Mouse (Mus musculus) right cerebral cortex, postnatal 4 days (tissue): ENCODE measurements at regions not wholly inside any gene's neighbourhood (a gene's known extent, or its start where the extent isn't known, plus 50 kb on each side); places are given as distances from the start of the nearest gene placed in this dataset.
"Not testable (repeated sequence)": the region's sequence is repeated elsewhere in the genome, so short reads cannot be mapped to it uniquely, and the experiment has no call there.

Experiments
- DNase-seq: peaks from one replicate; pipeline ENCODE4 v3.0.0-alpha.2; 2022

DNA sequence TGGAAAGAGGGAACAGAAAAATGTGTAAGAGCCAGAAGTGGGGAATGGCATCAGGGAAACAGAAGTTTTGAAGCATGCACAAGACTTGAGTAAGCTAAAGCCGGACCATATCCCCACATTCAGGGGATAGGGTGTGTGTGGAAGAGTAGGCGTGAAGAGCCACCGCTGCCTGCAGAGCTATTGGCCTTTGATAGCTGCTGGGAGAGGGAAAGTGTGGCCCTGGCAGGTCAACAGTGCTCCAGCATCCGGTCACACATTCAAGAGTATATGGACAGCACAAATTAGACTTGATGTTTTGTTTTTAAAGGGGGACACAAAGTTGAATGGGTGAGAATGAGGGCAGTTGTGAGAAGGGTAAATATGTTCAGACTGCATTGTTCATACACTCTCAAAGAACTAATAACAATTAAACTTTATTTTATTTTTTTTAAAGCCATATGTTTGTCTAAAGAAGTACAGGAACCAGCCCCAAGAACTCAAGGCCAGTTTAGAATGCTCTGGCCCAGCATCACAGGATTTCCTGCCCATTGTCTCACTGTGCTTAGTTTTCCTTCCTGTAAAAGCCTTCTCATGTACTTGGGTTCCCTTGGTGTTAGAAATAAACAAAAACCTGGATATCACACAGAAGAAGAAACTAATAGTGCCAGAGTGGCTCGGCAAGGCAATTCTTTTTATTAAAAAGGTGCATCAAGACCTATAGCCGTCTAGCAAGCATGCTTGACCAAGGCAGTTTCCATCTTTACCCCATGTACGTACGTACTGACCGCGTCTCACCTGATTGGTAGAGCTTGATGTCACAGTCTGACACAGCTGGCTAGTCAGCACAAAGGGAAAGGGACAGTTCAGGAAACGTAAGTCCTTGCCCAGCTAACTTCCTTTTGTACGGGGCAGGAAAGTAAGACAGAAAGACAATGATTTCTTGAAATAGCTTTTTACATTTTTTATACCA is 144.6 kb upstream of the Rbbp6 start:
- no peak for DNase-seq

DNA sequence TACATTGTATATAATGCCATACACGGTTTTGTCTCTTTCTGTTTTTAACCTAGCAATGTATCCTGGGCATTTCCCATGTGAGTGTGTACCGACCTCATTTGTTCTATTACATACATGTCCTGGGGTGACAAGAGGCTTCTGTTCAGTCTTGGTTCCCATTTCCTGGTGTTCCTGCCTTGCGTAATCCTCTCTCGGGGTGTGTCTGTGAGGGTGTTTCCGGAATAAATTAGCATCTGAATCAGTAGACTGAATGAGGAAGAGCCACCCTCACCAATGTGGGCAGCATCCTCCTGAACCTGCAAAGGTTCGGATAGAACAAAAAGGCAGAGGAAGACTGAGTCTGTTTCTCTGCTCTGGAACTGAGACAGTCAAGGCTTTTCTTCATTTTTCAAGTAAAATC is 142.1 kb upstream of the Rbbp6 start:
- DNase-seq: no peak

DNA sequence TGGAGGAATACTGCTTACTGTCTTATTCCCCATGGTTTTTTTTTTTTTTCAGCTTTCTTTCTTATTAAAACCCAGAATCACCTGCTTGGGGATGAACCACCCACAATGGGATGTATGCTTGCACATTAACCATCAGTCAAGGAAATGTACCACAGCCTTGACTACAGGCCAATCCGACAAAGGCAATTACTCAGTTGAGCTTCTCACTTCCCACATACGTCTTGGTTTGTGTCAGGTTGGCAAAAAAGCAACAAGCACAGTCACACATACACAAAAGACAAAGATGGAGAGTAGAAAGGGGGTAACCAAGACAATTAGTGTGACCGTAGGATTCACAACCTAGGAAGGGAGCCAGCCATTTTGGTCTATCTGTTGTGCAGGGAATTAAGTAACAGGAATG is 126.4 kb upstream of the Rbbp6 start:
- DNase-seq: no peak

DNA sequence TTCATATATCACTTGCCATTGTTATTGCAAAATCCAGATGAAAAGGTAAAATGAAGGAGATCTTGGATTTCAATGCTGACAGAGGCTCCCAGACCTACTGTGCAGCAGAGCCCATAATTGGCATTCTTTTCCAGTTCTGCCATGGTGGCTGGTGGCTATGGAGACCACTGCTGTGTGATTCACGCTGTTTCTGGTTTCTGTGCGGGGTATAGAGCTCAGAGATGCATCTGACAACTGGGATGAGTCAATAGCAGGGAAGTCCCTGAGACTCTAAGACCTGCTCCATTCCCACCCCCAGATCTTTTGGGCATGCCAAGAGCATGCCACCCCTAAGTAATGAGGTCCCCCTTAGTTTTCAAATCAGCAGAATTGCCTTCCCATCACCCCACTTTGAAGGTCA is 120.7 kb upstream of the Rbbp6 start:
- no peak for DNase-seq

DNA sequence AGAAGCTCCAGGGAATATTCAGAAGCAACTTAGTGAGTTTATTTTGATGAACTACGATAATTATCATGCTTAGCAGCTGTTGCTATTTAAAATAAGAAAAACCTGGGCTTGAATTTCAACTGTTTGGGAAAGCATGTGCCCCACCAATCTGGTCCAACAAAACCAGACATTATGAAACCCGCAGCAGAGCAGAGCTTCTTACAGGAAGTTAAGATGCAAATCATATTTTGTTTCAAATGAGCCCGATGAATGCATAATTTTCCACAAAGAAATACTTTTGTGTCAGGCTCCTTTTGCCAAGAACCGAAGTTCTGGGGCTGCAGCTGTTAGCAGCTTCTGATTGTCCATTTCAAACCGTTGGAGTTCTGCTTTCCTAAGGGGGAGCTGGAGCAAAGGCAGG is 118.1 kb upstream of the Rbbp6 start:
- DNase-seq: no peak

DNA sequence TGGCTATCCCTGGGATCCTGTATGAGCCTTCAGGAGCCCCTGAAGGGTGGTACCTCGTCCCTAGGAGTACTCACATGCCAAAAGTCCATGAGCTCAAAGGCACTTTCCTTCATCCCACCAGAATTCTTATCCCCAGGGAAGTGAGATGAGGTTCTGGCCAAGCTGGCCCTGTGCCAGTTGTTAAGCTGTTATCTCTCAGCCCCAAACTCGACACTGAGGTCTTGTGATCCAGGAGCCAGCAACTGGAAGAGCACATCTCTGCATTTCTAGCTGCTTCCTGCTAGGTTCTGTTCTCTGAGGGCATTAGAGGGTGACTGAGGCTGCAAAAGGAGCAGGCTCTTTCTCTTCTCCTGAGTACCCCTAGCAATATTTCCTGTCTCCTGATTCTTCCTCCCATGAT is 92.1 kb upstream of the Rbbp6 start:
- DNase-seq: no peak

DNA sequence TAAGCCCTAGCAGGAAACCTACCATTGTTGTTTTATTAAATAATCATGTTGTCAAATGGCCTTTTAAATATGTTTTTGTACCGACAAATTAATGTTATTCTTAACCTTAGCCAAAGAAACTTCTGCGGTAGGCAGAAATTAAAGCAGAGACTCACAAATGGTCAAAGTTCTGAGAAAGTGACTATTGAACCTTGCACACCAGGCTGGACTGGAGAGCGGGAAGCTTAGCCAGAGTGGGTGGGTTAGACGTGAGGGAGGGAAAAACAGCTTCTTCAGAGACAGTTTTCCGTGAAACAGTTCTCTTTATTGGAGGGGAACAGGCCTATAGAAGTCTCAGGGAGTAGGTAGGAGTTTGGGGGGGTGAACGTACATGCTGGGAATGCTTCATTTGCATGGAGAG is 89.2 kb upstream of the Rbbp6 start:
- no peak for DNase-seq

DNA sequence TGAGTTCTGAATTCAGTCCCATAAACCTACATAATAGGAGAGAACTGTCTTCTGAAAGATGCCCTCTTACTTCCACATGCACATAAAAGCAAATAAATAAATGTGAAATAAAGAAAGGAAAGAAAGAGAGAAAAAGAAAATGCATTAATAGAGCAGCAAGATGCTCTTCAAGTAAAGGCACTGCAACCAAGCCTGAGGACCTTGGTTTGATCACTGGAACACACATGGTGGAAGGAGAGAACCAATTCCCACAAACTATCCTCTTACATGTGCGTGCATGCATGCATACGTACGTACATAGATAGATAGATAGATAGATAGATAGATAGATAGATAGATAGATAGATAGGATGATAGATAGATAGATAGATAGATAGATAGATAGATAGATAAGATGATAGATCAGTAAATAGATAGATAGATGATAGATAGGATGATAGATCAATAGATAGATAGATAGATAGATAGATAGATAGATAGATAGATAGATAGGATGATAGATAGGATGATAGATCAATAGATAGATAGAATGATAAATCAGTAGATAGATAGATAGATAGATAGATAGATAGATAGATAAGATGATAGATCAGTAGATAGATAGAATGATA is 83.5 kb upstream of the Rbbp6 start:
- DNase-seq: not testable (repeated sequence)

DNA sequence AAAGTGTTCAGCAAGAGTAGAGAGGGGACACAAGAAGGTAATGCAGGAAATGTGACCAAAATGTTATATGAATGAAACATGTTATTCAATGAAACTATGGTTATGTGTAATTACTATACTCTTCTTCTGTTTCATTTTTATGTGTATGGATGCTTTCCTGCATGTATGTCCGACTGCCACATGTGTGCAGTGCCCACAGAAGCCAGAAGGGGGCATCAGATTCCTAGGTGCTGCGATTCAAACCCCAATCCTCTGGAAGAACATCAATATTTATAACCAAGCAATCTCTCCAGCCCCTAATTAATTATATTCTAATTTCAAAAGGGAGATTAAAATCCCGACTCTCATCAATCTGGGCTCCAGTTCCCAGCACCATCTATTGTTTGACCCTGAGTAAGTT is 78.7 kb upstream of the Rbbp6 start:
- no peak for DNase-seq

DNA sequence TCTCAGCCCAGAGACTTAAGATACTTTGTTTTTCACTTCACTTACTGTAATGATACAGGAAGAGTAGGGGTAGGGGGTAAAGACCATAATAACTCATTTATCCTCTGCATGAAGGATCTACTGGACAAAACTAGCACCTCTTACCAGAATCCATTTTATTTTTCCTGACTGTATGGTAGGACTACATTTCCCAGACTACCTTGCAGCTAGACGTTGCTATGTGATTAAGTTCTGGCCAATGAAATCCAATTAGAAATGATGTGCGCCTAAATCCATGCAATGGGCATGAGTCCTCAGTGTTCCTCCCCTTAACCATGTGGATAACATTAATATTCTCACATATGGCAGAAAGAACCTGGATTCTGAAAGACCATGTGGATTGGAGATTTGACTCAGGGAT is 68.3 kb upstream of the Rbbp6 start:
- DNase-seq: no peak

DNA sequence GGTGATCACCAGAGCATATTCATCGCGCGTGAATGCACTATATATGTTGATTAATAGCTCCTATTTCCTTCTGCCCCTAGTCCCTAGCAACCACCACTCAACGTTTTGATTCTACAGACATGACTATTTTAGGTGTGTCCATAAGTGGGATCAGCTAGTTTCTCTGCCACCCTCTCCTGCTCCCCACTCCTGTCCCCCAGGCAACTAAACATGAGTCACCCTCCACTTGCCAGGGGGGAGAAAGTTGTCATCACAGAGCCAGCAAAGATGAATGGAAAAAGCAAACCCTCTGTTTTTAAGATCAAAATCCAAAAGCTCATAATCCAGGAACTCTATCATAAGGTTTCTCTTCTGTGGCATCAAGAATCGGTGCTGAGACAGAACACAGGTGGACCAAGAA is 59.4 kb upstream of the Rbbp6 start:
- DNase-seq: no peak

DNA sequence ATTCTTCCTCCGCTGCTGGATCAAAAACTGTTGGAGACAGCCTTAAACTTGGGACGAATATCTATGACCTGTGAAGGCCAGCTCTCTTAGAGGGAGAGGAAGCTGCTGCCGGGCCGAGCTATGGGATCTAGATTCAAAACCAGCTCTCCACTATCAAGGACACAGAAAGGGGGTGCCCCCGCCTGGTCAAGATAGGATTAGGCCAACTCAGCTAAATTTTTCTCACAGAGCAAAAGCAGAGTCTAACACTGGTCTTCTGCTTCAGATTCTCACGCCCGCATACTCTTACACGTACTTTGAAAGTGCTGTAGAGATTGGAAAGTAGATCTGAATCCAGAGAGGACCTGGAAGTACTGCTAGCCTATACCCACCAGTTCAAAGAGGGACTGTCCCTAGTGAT is 56.2 kb upstream of the Rbbp6 start:
- peak; percentile 53 for DNase-seq
